Mouse (Mus musculus) lung, postnatal 4 days (tissue): Measurements from ENCODE around the gene Ccdc34.

Source experiments
- DNase-seq, 2 experiments: peaks; one replicate each; pipeline ENCODE4 v3.0.0; 2021

Ccdc34 gene

GRCm38 (mm10) chr2:110182248-110182647 lies 164.6 kb downstream of the Ccdc34 start:
- DNase-seq, result no peak

DNA sequence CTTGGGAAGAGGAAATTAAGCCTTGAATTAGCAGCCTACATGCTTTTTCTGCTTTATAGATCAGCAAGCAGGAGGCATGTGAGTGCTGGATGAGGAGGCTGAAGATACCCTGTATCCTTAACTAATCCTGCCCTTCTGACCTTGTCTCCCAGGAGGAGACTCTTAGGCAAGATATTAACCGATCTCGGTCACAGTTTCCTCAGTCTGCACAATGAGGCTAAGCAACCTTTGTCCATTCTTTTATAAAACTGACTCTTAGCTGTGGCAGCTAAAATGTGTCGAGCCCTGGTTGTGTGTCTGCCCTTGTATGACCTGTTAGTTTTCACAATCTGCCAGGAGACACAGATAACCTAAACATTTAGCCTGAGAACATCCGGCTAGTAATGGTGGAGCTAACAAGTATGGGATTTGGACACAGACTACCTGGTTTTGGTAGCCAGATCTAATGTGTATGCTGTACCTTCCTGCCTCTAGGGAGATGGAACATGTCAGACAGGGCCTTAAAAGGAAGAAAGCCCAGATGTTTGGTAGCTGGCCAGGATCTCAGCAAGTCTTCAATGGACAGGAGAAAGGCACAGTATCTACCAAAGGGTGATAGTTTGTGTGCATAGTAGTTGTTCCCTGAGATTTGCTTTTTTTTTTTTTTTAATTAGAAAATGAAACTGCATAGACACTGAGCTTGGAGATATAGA lies 165.3 kb downstream of the Ccdc34 start:
- DNase-seq, result no peak

- no peak for DNase-seq
These were observed 166.5 kb downstream of the Ccdc34 start for GRCm38 (mm10) chr2:110184071-110184470.

GRCm38 (mm10) chr2:110186427-110186980 lies 168.9 kb downstream of the Ccdc34 start:
- no peak for DNase-seq

DNA sequence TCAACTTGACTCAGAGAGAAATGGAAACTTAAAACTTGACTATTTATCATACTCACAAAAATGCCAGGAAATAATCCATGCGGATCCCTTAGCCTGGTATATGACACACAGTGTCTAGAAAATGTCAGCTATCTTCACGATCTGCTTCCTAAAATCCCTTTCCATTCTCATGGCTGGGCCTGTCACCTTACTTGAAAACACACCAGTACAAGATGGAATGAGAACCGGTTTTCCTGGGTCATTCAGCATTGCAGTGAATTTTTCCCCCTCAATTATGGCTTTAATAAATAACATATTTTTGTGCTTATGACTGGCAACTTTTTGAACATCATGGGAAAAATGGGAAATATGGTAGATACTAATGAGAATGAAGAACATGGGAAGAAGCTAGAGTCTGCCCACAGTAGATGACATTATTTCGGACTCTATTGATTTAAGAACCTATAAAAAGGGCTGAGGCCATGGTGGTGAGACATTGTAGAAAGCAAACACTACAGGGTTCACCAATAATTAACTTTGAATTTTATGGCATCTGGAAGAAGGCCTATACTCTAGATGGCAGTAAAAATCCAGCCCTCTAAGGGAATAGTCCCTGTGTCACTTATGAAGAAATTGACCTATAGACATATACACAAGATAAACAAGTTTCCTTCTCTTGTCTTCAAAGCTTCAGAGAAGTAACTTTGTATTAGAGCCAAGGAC lies 171.2 kb downstream of the Ccdc34 start:
- no peak for DNase-seq

DNA sequence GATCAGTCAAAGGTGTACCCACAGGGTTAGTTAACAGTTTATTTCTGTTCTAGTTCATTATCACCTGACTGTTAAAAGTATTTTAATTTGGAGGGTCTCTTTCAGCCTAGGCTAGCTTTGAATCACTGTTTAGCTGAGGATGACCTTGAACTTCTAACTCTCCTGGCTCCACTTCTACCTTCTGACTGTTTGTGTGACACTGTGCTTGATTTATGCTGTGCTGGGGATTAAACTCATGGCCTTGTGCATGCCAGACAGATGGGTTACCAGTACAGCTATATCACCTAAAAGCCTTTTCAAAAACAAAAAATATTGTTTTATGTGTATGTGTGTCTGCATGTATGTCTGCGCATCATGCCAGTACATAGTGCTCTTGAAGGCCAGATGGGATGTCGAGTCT lies 172.8 kb downstream of the Ccdc34 start:
- DNase-seq, result no peak

DNA sequence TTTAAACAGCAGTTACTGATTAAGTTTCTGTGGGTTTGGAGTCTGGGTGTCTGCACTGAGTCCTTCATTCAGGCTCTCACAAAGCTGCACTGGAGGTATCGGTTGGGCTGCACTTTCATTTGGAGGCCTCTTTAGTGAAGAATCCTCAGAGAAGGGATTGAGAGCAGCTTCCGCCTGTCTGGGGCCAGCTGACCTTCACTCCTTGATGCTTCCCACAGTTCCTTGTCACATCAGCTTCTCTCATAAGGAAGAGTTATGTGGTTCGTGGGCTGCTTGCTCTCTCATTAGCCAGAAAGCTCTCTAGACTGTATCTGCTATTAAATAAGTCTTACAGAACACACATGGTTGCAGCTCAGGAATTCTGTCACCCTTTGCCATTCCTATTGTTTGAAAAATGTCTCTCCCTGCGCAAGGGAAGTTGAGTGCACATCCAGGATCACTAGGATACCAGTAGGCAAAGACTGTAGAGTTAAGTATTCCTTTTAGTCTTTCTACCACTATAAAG lies 173.6 kb downstream of the Ccdc34 start:
- DNase-seq, result no peak

- peak; percentile 54 to 69 for DNase-seq
These were observed 174.5 kb downstream of the Ccdc34 start for GRCm38 (mm10) chr2:110191965-110192701.

GRCm38 (mm10) chr2:110192702-110193312 lies 175.2 kb downstream of the Ccdc34 start:
- DNase-seq, result no peak

DNA sequence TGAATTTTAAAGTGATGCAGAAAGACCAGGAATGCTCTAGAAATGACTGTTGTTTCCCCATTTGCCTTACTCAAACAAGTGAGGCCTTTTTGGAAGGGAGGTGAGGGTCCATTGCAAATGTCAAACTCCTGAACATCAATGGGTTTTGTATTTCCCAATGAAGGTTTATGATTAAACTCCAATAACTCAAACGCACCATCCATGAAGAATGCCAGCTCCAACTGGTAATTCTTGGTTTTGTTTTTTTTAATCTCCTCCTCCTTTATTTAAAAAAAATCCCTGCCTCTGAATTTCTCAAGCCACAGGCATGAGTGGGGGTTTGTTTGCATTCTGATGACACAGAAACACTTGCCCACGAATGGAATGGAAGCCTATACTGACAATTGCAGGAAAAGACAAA lies 178.9 kb downstream of the Ccdc34 start:
- no peak for DNase-seq

- no peak for DNase-seq
These were observed 182.0 kb downstream of the Ccdc34 start for GRCm38 (mm10) chr2:110199648-110200047.

- no peak for DNase-seq
These were observed 184.2 kb downstream of the Ccdc34 start for GRCm38 (mm10) chr2:110201770-110202169.

GRCm38 (mm10) chr2:110202716-110203497 lies 185.3 kb downstream of the Ccdc34 start:
- no peak for DNase-seq

DNA sequence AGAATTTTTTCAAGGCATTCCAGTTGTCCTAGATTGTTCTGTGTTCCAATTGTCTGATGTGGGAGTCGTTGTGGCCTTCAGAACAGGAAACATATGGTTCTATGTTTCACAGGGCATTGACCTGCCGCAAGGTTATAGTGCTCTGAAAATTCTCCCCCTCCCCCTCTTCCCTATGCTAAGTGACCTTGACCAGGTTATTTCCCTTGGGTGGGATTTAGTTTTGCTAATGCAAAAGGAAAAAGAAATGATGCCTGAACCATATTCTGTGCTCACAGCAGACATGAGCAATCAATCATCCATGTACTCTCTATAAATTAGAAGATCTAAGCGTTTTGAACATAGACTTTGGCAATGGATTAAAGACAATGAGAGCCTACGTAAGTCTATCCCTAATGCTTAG lies 186.6 kb downstream of the Ccdc34 start:
- DNase-seq, result no peak

DNA sequence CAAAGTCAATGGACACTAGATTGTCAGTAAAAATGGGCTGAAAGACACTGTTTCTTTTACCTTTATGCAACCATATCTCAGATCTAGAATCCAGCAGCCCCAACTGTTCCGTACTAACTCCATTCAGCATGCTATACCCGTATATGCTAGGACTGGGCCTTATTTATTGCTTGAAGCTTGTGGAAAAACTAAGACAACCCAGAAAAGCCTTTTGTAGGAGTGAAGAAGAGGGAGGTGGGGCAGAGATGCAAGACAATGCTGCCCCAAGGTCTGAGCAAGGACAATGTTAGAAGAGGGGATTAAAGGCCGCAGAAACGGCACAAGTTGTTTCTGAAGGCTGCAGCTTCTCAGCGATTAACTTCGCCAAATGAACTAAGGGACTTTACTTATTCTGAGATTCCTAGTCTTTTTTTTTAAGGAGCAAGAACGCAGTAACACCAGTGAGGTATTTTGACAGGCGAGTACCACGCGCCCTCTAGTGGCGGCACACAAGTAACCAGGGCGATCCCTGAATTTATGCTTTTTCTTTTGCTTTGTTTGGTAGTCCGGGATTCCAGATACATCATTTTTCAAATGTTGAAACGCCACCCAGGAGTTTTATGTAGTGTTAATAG lies 187.2 kb downstream of the Ccdc34 start:
- DNase-seq, result peak; percentile 66 to 71

- peak in 1 of 2 experiments; percentile 16 for DNase-seq
These were observed 193.2 kb downstream of the Ccdc34 start for GRCm38 (mm10) chr2:110210508-110211496.

- DNase-seq, result no peak
These were observed 196.7 kb downstream of the Ccdc34 start for GRCm38 (mm10) chr2:110214278-110214677.

DNA sequence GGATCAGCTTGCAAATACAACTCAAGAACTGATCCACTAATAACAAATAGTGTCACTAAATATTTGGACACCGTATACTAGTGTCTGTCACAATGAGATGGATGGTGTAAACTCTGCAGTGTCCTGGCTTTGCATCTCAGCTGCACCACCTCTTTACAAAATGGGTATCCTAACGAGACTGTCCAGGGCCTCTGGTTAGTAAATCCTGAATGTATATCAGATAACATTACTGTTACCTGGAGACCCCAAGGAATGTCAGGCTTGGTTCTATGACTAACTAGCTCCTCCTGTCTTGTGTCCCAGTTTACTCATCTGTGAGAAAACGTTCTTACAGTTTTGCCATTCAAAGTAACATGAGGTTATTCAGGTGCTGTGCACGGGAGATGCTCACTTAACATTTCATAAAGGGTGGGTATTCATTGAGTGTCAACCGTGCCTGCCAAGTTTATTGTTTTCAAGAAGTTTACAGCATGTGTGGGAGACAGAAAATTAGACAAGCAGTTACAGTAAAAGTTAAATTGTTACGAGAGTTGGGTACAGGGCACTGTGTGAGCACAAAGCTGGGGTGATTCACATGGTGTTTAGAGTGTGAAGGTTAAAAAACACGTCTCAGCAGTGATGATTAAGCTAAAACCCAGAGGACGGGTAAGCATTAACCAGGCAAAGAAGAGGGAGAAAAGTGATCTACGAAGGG lies 197.5 kb downstream of the Ccdc34 start:
- DNase-seq, result no peak

- no peak for DNase-seq
These were observed 198.1 kb downstream of the Ccdc34 start for GRCm38 (mm10) chr2:110215685-110216058.

DNA sequence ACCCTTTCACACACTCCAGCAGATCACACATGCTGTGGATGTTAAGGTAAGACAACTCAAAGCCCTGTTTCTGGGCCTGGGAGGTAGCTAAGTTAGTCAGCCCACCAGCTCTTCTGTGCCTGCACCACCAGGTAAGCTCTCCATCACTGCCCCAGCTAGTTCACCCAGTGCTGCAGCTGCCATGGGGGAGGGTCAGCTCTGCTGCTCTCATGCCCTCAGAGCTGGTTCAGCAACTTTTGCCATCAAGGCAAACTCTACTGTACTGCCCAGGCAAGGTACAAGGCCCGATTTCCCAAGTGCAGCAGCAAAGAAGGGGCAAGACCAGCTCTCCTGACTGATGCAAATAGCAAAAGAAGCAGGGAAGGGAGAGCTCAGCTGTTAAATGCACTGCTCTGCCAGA lies 202.9 kb downstream of the Ccdc34 start:
- no peak for DNase-seq
